Comparison of ENCODE assay signal across 9 mouse cellular contexts in the genomic region with DNA sequence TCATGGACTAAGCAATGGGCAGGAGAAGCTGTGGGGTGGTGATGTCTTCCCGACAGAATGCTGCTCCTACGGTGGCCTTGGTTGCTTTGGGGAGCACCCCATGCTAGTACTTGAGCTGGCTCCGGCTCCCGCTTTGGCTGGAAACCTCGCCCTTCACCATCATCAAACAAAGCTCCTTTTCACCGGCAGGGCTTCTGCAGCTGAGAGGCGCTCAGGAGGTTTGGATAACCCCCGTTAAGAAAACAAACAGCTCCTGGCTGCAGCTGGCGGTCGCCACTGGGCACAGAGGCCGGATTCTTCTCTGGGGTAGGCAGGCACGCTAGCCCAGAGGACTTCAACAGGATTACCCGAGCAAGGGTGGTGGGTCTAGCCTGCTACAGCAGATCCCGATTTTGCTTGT. TPM values are rescaled to one million over a fixed set of nuclear protein-coding genes. Genes with fewer than 3 reads are reported as not detected.
DNase-seq lines count a peak whose midpoint lies in the region; ATAC-seq and TF ChIP-seq lines count a peak whose summit lies in the region.
"Had no signal": no experiment of that assay in that cellular context is flagged by ENCODE, and none has a peak within 500 bp of the region (broad histone marks: within the 10 kb centered on the region; RNA-seq: fewer than 3 reads in every experiment).

No protein-coding gene starts in this region.

- no peaks in the 10 kb centered on the region for H3K36me3 ChIP-seq in heart, embryonic 15.5 days
- H3K36me3 ChIP-seq in forebrain, postnatal 0 days (ENCODE audit: insufficient read depth) = no peaks in the 10 kb centered on the region

- peak overlapping the region; percentile 14; the same call in 1 of the 2 replicates for H3K9ac ChIP-seq in heart, embryonic 15.5 days
- H3K9ac ChIP-seq in forebrain, postnatal 0 days = 0 out of 2 replicates have a peak overlapping the region, but pooled peaks have one; percentile 25

- no peaks in the 10 kb centered on the region for H3K27me3 ChIP-seq in heart, embryonic 15.5 days
- no peaks in the 10 kb centered on the region for H3K27me3 ChIP-seq in forebrain, postnatal 0 days (ENCODE audit: insufficient read depth, low read length)

- H3K4me1 ChIP-seq in heart, embryonic 15.5 days (replicated peaks) = peaks cover 5% of the 10 kb centered on the region
- no peaks in the 10 kb centered on the region for H3K4me1 ChIP-seq in forebrain, postnatal 0 days (ENCODE audit: insufficient read depth)

- DNase-seq in heart, postnatal 36 days = no peak
- peak; percentile 5 for DNase-seq in NIH3T3 (ENCODE audit: low read depth)
- peak; percentile 44 for DNase-seq in forebrain, postnatal 0 days
- DNase-seq in lung, postnatal 36 days = peak; percentile 28
- no peak for DNase-seq in urinary bladder, postnatal 25 days (ENCODE audit: low spot score)
- DNase-seq in adrenal gland, adult 18-20 months (ENCODE audit: low spot score in 2 of 2) = no peak
- DNase-seq: right cerebral cortex, postnatal 4 days had no signal

- no peak for ATAC-seq in heart, embryonic 15.5 days (replicated peaks; ENCODE audit: insufficient number of reproducible peaks, insufficient read depth, low FRiP score, low read depth)
- ATAC-seq in forebrain, postnatal 0 days = peak; percentile 77
- no peak for ATAC-seq in granulocyte monocyte progenitor cell, adult 5-6 weeks (replicated peaks; ENCODE audit: poor library complexity, severe bottlenecking)

- no peaks in the 10 kb centered on the region for H3K9me3 ChIP-seq in heart, embryonic 15.5 days (replicated peaks)
- H3K9me3 ChIP-seq in forebrain, postnatal 0 days (ENCODE audit: low read length) = no peaks in the 10 kb centered on the region

- H3K4me2 ChIP-seq in heart, embryonic 15.5 days = peak overlapping the region; percentile 43
- H3K4me2 ChIP-seq in forebrain, postnatal 0 days (ENCODE audit: low read depth) = peak overlapping the region; percentile 19; the same call in 1 of the 2 replicates

- no peak overlapping the region for H3K27ac ChIP-seq in heart, embryonic 15.5 days
- no peak overlapping the region for H3K27ac ChIP-seq in forebrain, postnatal 0 days (ENCODE audit: low read depth, low read length)

- H3K4me3 ChIP-seq in heart, embryonic 15.5 days = 0 out of 2 replicates have a peak overlapping the region, but pooled peaks have one; percentile 8
- H3K4me3 ChIP-seq in forebrain, postnatal 0 days (ENCODE audit: low read depth, low read length) = no peak overlapping the region

- no peak for TF ChIP-seq CTCF in forebrain, postnatal 0 days (IDR thresholded peaks at IDR 0.05; ENCODE audit: low read depth)

- 10% methylated on average over 14 of the region's 14 CpGs for WGBS in heart, embryonic 15.5 days
- 8% methylated on average over 14 of the region's 14 CpGs for WGBS in forebrain, postnatal 0 days

- intact Hi-C loops in heart, postnatal 36 days (cut with DNase I) = no loop called here

RNA-seq across cellular contexts. Expression of a gene that starts 9.0 kb away (rescaled TPM):
- 0.98 and 1.3 TPM in 2 replicates for polyA plus RNA-seq in heart, embryonic 15.5 days (2015; fragmentation: Nextera tagmentation; extraction: Ambion mirVana)
- total RNA-seq in heart, postnatal 36 days (2021) = under 1 TPM; 0.57 to 0.86 TPM
- total RNA-seq in forebrain, postnatal 0 days (2014; rRNA removed) = 4.0 and 5.8 TPM in 2 replicates
- polyA plus RNA-seq in forebrain, postnatal 0 days (2015; fragmentation: Nextera tagmentation; extraction: Ambion mirVana) = 7.3 and 7.5 TPM in 2 replicates
- under 1 TPM; 0.17 to 0.38 TPM for total RNA-seq in adrenal gland, adult 18-20 months (2021)
- not detected in 2 replicates for total RNA-seq in granulocyte monocyte progenitor cell, adult 5-6 weeks (2014; fragmentation: Nextera tagmentation)
- 0.93 and 1.2 TPM in 2 replicates for total RNA-seq in granulocyte monocyte progenitor cell, adult 5-6 weeks (2017)

RNA-seq across cellular contexts. Expression of a gene that starts 18.5 kb away (rescaled TPM):
- 354 and 363 TPM in 2 replicates for polyA plus RNA-seq in heart, embryonic 15.5 days (2015; fragmentation: Nextera tagmentation; extraction: Ambion mirVana)
- 100 to 1,000 TPM; 123 to 129 TPM for total RNA-seq in heart, postnatal 36 days (2021)
- 297 and 350 TPM in 2 replicates for total RNA-seq in forebrain, postnatal 0 days (2014; rRNA removed)
- polyA plus RNA-seq in forebrain, postnatal 0 days (2015; fragmentation: Nextera tagmentation; extraction: Ambion mirVana) = 350 and 413 TPM in 2 replicates
- 100 to 1,000 TPM; 258 to 275 TPM for total RNA-seq in adrenal gland, adult 18-20 months (2021)
- 543 and 591 TPM in 2 replicates for total RNA-seq in granulocyte monocyte progenitor cell, adult 5-6 weeks (2014; fragmentation: Nextera tagmentation)
- total RNA-seq in granulocyte monocyte progenitor cell, adult 5-6 weeks (2017) = 786 and 789 TPM in 2 replicates

RNA-seq across cellular contexts. Expression of a gene that starts 47.9 kb away (rescaled TPM):
- 57.8 and 69.0 TPM in 2 replicates for polyA plus RNA-seq in heart, embryonic 15.5 days (2015; fragmentation: Nextera tagmentation; extraction: Ambion mirVana)
- 10 to 100 TPM; 27.7 to 29.8 TPM for total RNA-seq in heart, postnatal 36 days (2021)
- 59.8 and 66.9 TPM in 2 replicates for total RNA-seq in forebrain, postnatal 0 days (2014; rRNA removed)
- polyA plus RNA-seq in forebrain, postnatal 0 days (2015; fragmentation: Nextera tagmentation; extraction: Ambion mirVana) = 42.8 and 51.5 TPM in 2 replicates
- 100 to 1,000 TPM in 1 of 2 experiments, 10 to 100 TPM in 1; 89.6 to 103 TPM for total RNA-seq in adrenal gland, adult 18-20 months (2021)
- total RNA-seq in granulocyte monocyte progenitor cell, adult 5-6 weeks (2014; fragmentation: Nextera tagmentation) = 71.0 and 93.3 TPM in 2 replicates
- total RNA-seq in granulocyte monocyte progenitor cell, adult 5-6 weeks (2017) = 109 and 124 TPM in 2 replicates

RNA-seq across cellular contexts. Expression of a gene that starts 47.9 kb away (rescaled TPM):
- 136 and 158 TPM in 2 replicates for polyA plus RNA-seq in heart, embryonic 15.5 days (2015; fragmentation: Nextera tagmentation; extraction: Ambion mirVana)
- total RNA-seq in heart, postnatal 36 days (2021) = 10 to 100 TPM; 65.6 to 69.9 TPM
- total RNA-seq in forebrain, postnatal 0 days (2014; rRNA removed) = 33.0 and 46.2 TPM in 2 replicates
- 60.7 and 67.7 TPM in 2 replicates for polyA plus RNA-seq in forebrain, postnatal 0 days (2015; fragmentation: Nextera tagmentation; extraction: Ambion mirVana)
- 10 to 100 TPM; 68.8 to 80.3 TPM for total RNA-seq in adrenal gland, adult 18-20 months (2021)
- 237 and 248 TPM in 2 replicates for total RNA-seq in granulocyte monocyte progenitor cell, adult 5-6 weeks (2014; fragmentation: Nextera tagmentation)
- total RNA-seq in granulocyte monocyte progenitor cell, adult 5-6 weeks (2017) = 172 and 204 TPM in 2 replicates

Comparison
In these comparisons a context has a peak if more than half of its experiments do, and no peak if none do; other contexts are left out.
1. DNase-seq: peak in NIH3T3 (single experiment), forebrain, postnatal 0 days (single experiment) and lung, postnatal 36 days (single experiment); none in heart, postnatal 36 days (0 of 2), urinary bladder, postnatal 25 days (single experiment) and adrenal gland, adult 18-20 months (0 of 2).